Mouse (Mus musculus): ENCODE data around the gene Polr2a. TPM values are rescaled to one million over a fixed set of nuclear protein-coding genes. Genes with fewer than 3 reads are reported as not detected.

The Polr2a gene
- polyA plus RNA-seq, 1 experiment from 2014 or later, result 65.0 TPM

GRCm38 (mm10) chr11:69776488-69776887 lies 18.1 kb upstream of the Polr2a start:
- ATAC-seq (ENCODE audit: insufficient read depth, low FRiP score, low TSS enrichment), result no peak
- peaks cover 10% of the 10 kb centered on the region; the same call in 1 of the 2 replicates for H3K27me3 ChIP-seq (ENCODE audit: control insufficient read depth, insufficient read depth, low read length)
- no peak overlapping the region for H3K9ac ChIP-seq (ENCODE audit: low read length)
- H3K9me3 ChIP-seq (ENCODE audit: control insufficient read depth, low read length), result no peaks in the 10 kb centered on the region
- no peak overlapping the region for H3K27ac ChIP-seq (ENCODE audit: low read depth, low read length)
- DNase-seq (ENCODE audit: low spot score), result no peak
- no peak overlapping the region for H3K4me2 ChIP-seq (ENCODE audit: low read depth)
- no peak overlapping the region for H3K4me3 ChIP-seq (ENCODE audit: low read depth, low read length)
- no peaks in the 10 kb centered on the region; the same call in 1 of the 2 replicates for H3K4me1 ChIP-seq (ENCODE audit: control insufficient read depth, insufficient read depth, low read length)
- H3K36me3 ChIP-seq (ENCODE audit: control insufficient read depth, insufficient read depth, low read length), result no peaks in the 10 kb centered on the region
- 85% methylated on average over 20 of the region's 20 CpGs for WGBS

DNA sequence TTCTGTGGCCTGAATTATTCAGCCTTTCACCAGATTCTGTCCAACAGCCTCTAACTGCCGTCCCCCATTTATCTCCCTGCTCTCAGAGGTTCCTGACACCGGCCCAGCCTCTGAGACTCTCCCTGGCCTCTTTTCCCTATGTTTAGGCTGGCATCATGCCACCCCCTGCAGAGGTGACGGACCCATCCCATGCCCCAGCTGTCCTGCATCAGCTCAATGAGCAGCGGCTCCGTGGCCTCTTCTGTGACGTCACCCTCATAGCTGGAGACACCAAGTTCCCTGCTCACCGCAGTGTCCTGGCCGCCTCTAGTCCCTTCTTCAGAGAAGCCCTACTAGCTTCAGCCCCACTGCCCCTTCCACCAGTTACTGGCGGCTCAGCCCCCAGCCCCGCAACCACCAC lies 17.3 kb upstream of the Polr2a start:
- WGBS, result 61% methylated on average over 10 of the region's 10 CpGs
- H3K4me3 ChIP-seq (ENCODE audit: low read depth, low read length), result no peak overlapping the region
- H3K36me3 ChIP-seq (ENCODE audit: control insufficient read depth, insufficient read depth, low read length), result no peaks in the 10 kb centered on the region
- no peak overlapping the region for H3K9ac ChIP-seq (ENCODE audit: low read length)
- no peak overlapping the region for H3K27ac ChIP-seq (ENCODE audit: low read depth, low read length)
- peaks cover 10% of the 10 kb centered on the region; the same call in 1 of the 2 replicates for H3K27me3 ChIP-seq (ENCODE audit: control insufficient read depth, insufficient read depth, low read length)
- DNase-seq (ENCODE audit: low spot score) (no peak), ATAC-seq (ENCODE audit: insufficient read depth, low FRiP score, low TSS enrichment) (no peak)
- H3K4me1 ChIP-seq (ENCODE audit: control insufficient read depth, insufficient read depth, low read length), result no peaks in the 10 kb centered on the region; the same call in 1 of the 2 replicates
- no peaks in the 10 kb centered on the region for H3K9me3 ChIP-seq (ENCODE audit: control insufficient read depth, low read length)
- H3K4me2 ChIP-seq (ENCODE audit: low read depth), result no peak overlapping the region

- Histone ChIP-seq H3K36me3 (ENCODE audit: control insufficient read depth, insufficient read depth, low read length) (no peaks in the 10 kb centered on the region), H3K27ac (ENCODE audit: low read depth, low read length) (no peak overlapping the region), H3K9me3 (ENCODE audit: control insufficient read depth, low read length) (no peaks in the 10 kb centered on the region), H3K27me3 (ENCODE audit: control insufficient read depth, insufficient read depth, low read length) (peaks cover 10% of the 10 kb centered on the region; the same call in 1 of the 2 replicates), H3K4me1 (ENCODE audit: control insufficient read depth, insufficient read depth, low read length) (no peaks in the 10 kb centered on the region; the same call in 1 of the 2 replicates), H3K4me3 (ENCODE audit: low read depth, low read length) (no peak overlapping the region), H3K4me2 (ENCODE audit: low read depth) (no peak overlapping the region), H3K9ac (ENCODE audit: low read length) (no peak overlapping the region)
- WGBS, result 60% methylated on average over 5 of the region's 5 CpGs
- DNase-seq (ENCODE audit: low spot score), result no peak
- ATAC-seq (ENCODE audit: insufficient read depth, low FRiP score, low TSS enrichment), result no peak
These were observed 16.5 kb upstream of the Polr2a start for GRCm38 (mm10) chr11:69774961-69775360.

- H3K9me3 ChIP-seq (ENCODE audit: control insufficient read depth, low read length), result no peaks in the 10 kb centered on the region
- H3K4me3 ChIP-seq (ENCODE audit: low read depth, low read length), result no peak overlapping the region
- ATAC-seq (ENCODE audit: insufficient read depth, low FRiP score, low TSS enrichment) (no peak), DNase-seq (ENCODE audit: low spot score) (no peak)
- H3K4me2 ChIP-seq (ENCODE audit: low read depth), result no peak overlapping the region
- no peaks in the 10 kb centered on the region for H3K36me3 ChIP-seq (ENCODE audit: control insufficient read depth, insufficient read depth, low read length)
- H3K4me1 ChIP-seq (ENCODE audit: control insufficient read depth, insufficient read depth, low read length), result no peaks in the 10 kb centered on the region; the same call in 1 of the 2 replicates
- no peak overlapping the region for H3K9ac ChIP-seq (ENCODE audit: low read length)
- H3K27ac ChIP-seq (ENCODE audit: low read depth, low read length), result no peak overlapping the region
- H3K27me3 ChIP-seq (ENCODE audit: control insufficient read depth, insufficient read depth, low read length), result no peaks in the 10 kb centered on the region
- 73% methylated on average over 4 of the region's 4 CpGs for WGBS
These were observed 9.1 kb upstream of the Polr2a start for GRCm38 (mm10) chr11:69767625-69767909.

GRCm38 (mm10) chr11:69766872-69767624 lies 8.6 kb upstream of the Polr2a start:
- peak overlapping the region; percentile 89 for H3K4me2 ChIP-seq (ENCODE audit: low read depth)
- 66% methylated on average over 13 of the region's 13 CpGs for WGBS
- no peaks in the 10 kb centered on the region for H3K9me3 ChIP-seq (ENCODE audit: control insufficient read depth, low read length)
- H3K27ac ChIP-seq (ENCODE audit: low read depth, low read length), result no peak overlapping the region
- H3K4me1 ChIP-seq (ENCODE audit: control insufficient read depth, insufficient read depth, low read length), result no peaks in the 10 kb centered on the region; the same call in 1 of the 2 replicates
- no peaks in the 10 kb centered on the region for H3K36me3 ChIP-seq (ENCODE audit: control insufficient read depth, insufficient read depth, low read length)
- ATAC-seq (ENCODE audit: insufficient read depth, low FRiP score, low TSS enrichment) (no peak), DNase-seq (ENCODE audit: low spot score) (no peak)
- H3K27me3 ChIP-seq (ENCODE audit: control insufficient read depth, insufficient read depth, low read length), result no peaks in the 10 kb centered on the region
- H3K9ac ChIP-seq (ENCODE audit: low read length), result no peak overlapping the region
- H3K4me3 ChIP-seq (ENCODE audit: low read depth, low read length), result peak overlapping the region; percentile 80

GRCm38 (mm10) chr11:69766126-69766609 lies 7.7 kb upstream of the Polr2a start:
- peak overlapping the region; percentile 89 for H3K9ac ChIP-seq (ENCODE audit: low read length)
- H3K4me2 ChIP-seq (ENCODE audit: low read depth), result peak overlapping the region; percentile 89
- WGBS, result under 1% methylated on average over 36 of the region's 37 CpGs
- H3K4me3 ChIP-seq (ENCODE audit: low read depth, low read length), result peak overlapping the region; percentile 80
- H3K9me3 ChIP-seq (ENCODE audit: control insufficient read depth, low read length), result no peaks in the 10 kb centered on the region
- no peaks in the 10 kb centered on the region for H3K36me3 ChIP-seq (ENCODE audit: control insufficient read depth, insufficient read depth, low read length)
- peak; percentile 65 for ATAC-seq (ENCODE audit: insufficient read depth, low FRiP score, low TSS enrichment)
- no peaks in the 10 kb centered on the region; the same call in 1 of the 2 replicates for H3K4me1 ChIP-seq (ENCODE audit: control insufficient read depth, insufficient read depth, low read length)
- H3K27me3 ChIP-seq (ENCODE audit: control insufficient read depth, insufficient read depth, low read length), result no peaks in the 10 kb centered on the region
- H3K27ac ChIP-seq (ENCODE audit: low read depth, low read length), result peak overlapping the region; percentile 56
- peak; percentile 60 for DNase-seq (ENCODE audit: low spot score)

- DNase-seq (ENCODE audit: low spot score), result peak; percentile 29
These were observed 7.0 kb upstream of the Polr2a start, which contains the start of gene Zbtb4 for GRCm38 (mm10) chr11:69765221-69766125. Gene Zbtb4, plus strand, starts transcription at chr11:69765912.

GRCm38 (mm10) chr11:69763551-69763950 lies 5.1 kb upstream of the Polr2a start:
- peaks cover 12% of the 10 kb centered on the region for H3K4me1 ChIP-seq (ENCODE audit: control insufficient read depth, insufficient read depth, low read length)
- H3K27ac ChIP-seq (ENCODE audit: low read depth, low read length), result no peak overlapping the region
- no peaks in the 10 kb centered on the region for H3K9me3 ChIP-seq (ENCODE audit: control insufficient read depth, low read length)
- no peak overlapping the region for H3K4me2 ChIP-seq (ENCODE audit: low read depth)
- DNase-seq (ENCODE audit: low spot score), result no peak
- H3K27me3 ChIP-seq (ENCODE audit: control insufficient read depth, insufficient read depth, low read length), result no peaks in the 10 kb centered on the region
- WGBS, result 67% methylated on average over 7 of the region's 7 CpGs
- no peaks in the 10 kb centered on the region for H3K36me3 ChIP-seq (ENCODE audit: control insufficient read depth, insufficient read depth, low read length)
- no peak overlapping the region for H3K9ac ChIP-seq (ENCODE audit: low read length)
- no peak overlapping the region for H3K4me3 ChIP-seq (ENCODE audit: low read depth, low read length)
- no peak for ATAC-seq (ENCODE audit: insufficient read depth, low FRiP score, low TSS enrichment)

More at GRCm38 (mm10) chr11:69765221-69766125, 7.0 kb upstream of the Polr2a start, which contains the start of gene Zbtb4:
- ATAC-seq (ENCODE audit: insufficient read depth, low FRiP score, low TSS enrichment), result peak; percentile 48
- no peaks in the 10 kb centered on the region for H3K9me3 ChIP-seq (ENCODE audit: control insufficient read depth, low read length)
- H3K4me1 ChIP-seq (ENCODE audit: control insufficient read depth, insufficient read depth, low read length), result peaks cover 2% of the 10 kb centered on the region
- peak within 1 kb of the TSS; percentile 89 for H3K4me2 ChIP-seq (ENCODE audit: low read depth)
- no peaks in the 10 kb centered on the region for H3K36me3 ChIP-seq (ENCODE audit: control insufficient read depth, insufficient read depth, low read length)
- 27% methylated on average over 35 of the region's 55 CpGs for WGBS
- H3K9ac ChIP-seq (ENCODE audit: low read length), result peak within 1 kb of the TSS; percentile 89
- H3K27ac ChIP-seq (ENCODE audit: low read depth, low read length), result peak within 1 kb of the TSS; percentile 56
- peak within 1 kb of the TSS; percentile 80 for H3K4me3 ChIP-seq (ENCODE audit: low read depth, low read length)
- H3K27me3 ChIP-seq (ENCODE audit: control insufficient read depth, insufficient read depth, low read length), result no peaks in the 10 kb centered on the region

Data from neural tube, embryonic 11.5 days (tissue).